Mouse (Mus musculus) myocyte (in vitro differentiated cells): ENCODE data around the gene Gm20388.
A peak's percentile ranks its signal among the peaks of the same experiment; 100 is the strongest.

Source experiments
- CEBPB ChIP-seq: IDR thresholded peaks from 2 replicates; pipeline ENCODE4 v1.6.1; 2011; ENCODE audit warnings: mild to moderate bottlenecking, moderate library complexity; ENCODE audit not compliant: poor library complexity, insufficient read depth, severe bottlenecking
- MYOG ChIP-seq, 3 experiments: IDR thresholded peaks; one replicate each; pipeline ENCODE4 v1.6.1; 2011; ENCODE audit warnings: control low read depth in 2 of 3, low read depth in 2 of 3, mild to moderate bottlenecking in 2 of 3; ENCODE audit not compliant: insufficient read length in 2 of 3, control insufficient read depth in 1 of 3, insufficient read depth in 1 of 3
- POLR2A ChIP-seq: IDR thresholded peaks from one replicate; pipeline ENCODE4 v1.6.1; 2011; ENCODE audit warnings: low read depth, mild to moderate bottlenecking, control low read depth, moderate library complexity; ENCODE audit not compliant: insufficient read length
- POLR2AphosphoS2 ChIP-seq: IDR thresholded peaks from one replicate; pipeline ENCODE4 v1.6.1; 2011; ENCODE audit warnings: low read depth, control low read depth; ENCODE audit not compliant: insufficient read length
- TCF12 ChIP-seq: IDR thresholded peaks from one replicate; pipeline ENCODE4 v1.6.1; 2011; ENCODE audit warnings: mild to moderate bottlenecking, control low read depth; ENCODE audit not compliant: poor library complexity, insufficient read depth, severe bottlenecking
- USF1 ChIP-seq: IDR thresholded peaks from one replicate; pipeline ENCODE4 v1.6.1; 2011; ENCODE audit warnings: low read depth, mild to moderate bottlenecking, control low read depth, moderate library complexity

- TF ChIP-seq POLR2A (no peak), USF1 (no peak), TCF12 (peak; percentile 43), MYOG (IDR thresholded peaks at IDR 0.05; ENCODE audit: control insufficient read depth in 1 of 3, insufficient read depth in 1 of 3, insufficient read length in 2 of 3, low read depth in 2 of 3) (peak; percentile 39 to 92 (median 84)), POLR2AphosphoS2 (no peak), CEBPB (no peak)
Observed at GRCm38 (mm10) chr8:123408586-123409544, 3498.2 kb downstream of the Gm20388 start.
